Mouse (Mus musculus) limb, embryonic 13.5 days (tissue): ENCODE data around the gene Ccno. TPM values are rescaled to one million over a fixed set of nuclear protein-coding genes. Genes with fewer than 3 reads are reported as not detected.
A peak's percentile ranks its signal among the peaks of the same experiment; 100 is the strongest.
"Not testable (repeated sequence)": the region's sequence is repeated elsewhere in the genome, so short reads cannot be mapped to it uniquely, and the experiment has no call there.

Experiments
- ATAC-seq: fragments of 200-750 bp; cut with Nextera tagmentation; 2 replicates; pipeline ENCODE4 v1.8.0; 2017; ENCODE audit warnings: low read depth, moderate number of reproducible peaks, moderate TSS enrichment; ENCODE audit not compliant: low FRiP score
- H3K27ac ChIP-seq: fragments of 300-500 bp; sonication (generic); 2 replicates; pipeline ENCODE4 v1.5.1; 2015; ENCODE audit warnings: inconsistent platforms, mild to moderate bottlenecking, moderate library complexity
- H3K27me3 ChIP-seq: fragments of 300-500 bp; sonication (generic); 2 replicates; pipeline ENCODE4 v1.6.1; 2015; ENCODE audit warnings: mild to moderate bottlenecking, inconsistent platforms
- H3K36me3 ChIP-seq: fragments of 300-500 bp; sonication (generic); 2 replicates; pipeline ENCODE4 v1.6.1; 2015; ENCODE audit warnings: inconsistent platforms, mild to moderate bottlenecking, moderate library complexity
- H3K4me1 ChIP-seq: fragments of 300-500 bp; sonication (generic); 2 replicates; pipeline ENCODE4 v1.6.1; 2015; ENCODE audit warnings: inconsistent platforms
- H3K4me2 ChIP-seq: fragments of 300-500 bp; sonication (generic); replicated peaks from 2 replicates; pipeline ENCODE4 v1.6.1; 2015; ENCODE audit warnings: inconsistent platforms, mild to moderate bottlenecking, moderate library complexity
- H3K4me3 ChIP-seq: fragments of 300-500 bp; sonication (generic); 2 replicates; pipeline ENCODE4 v1.5.1; 2015; ENCODE audit warnings: moderate library complexity, mild to moderate bottlenecking, inconsistent platforms
- H3K9ac ChIP-seq: fragments of 300-500 bp; sonication (generic); 2 replicates; pipeline ENCODE4 v1.6.1; 2015; ENCODE audit warnings: mild to moderate bottlenecking, inconsistent platforms
- H3K9me3 ChIP-seq: fragments of 300-500 bp; sonication (generic); 2 replicates; pipeline ENCODE4 v1.6.1; 2016; ENCODE audit warnings: inconsistent platforms
- WGBS: fragments of 180-500 bp; shearing (Covaris S2); methylation state at CpG from one replicate; pipeline ENCODE4 v1.1.7; 2015; 5-methylcytosine and 5-hydroxymethylcytosine counted together
- polyA plus RNA-seq: library from polyadenylated mRNA; unstranded; fragments of >200 nt; fragmentation: Nextera tagmentation; extraction: Ambion mirVana; gene quantifications from 2 replicates; pipeline ENCODE4 v1.2.1, GENCODE M21; 2015

Gene Ccno
- polyA plus RNA-seq, 1 experiment from 2014 or later: 0.23 TPM

DNA sequence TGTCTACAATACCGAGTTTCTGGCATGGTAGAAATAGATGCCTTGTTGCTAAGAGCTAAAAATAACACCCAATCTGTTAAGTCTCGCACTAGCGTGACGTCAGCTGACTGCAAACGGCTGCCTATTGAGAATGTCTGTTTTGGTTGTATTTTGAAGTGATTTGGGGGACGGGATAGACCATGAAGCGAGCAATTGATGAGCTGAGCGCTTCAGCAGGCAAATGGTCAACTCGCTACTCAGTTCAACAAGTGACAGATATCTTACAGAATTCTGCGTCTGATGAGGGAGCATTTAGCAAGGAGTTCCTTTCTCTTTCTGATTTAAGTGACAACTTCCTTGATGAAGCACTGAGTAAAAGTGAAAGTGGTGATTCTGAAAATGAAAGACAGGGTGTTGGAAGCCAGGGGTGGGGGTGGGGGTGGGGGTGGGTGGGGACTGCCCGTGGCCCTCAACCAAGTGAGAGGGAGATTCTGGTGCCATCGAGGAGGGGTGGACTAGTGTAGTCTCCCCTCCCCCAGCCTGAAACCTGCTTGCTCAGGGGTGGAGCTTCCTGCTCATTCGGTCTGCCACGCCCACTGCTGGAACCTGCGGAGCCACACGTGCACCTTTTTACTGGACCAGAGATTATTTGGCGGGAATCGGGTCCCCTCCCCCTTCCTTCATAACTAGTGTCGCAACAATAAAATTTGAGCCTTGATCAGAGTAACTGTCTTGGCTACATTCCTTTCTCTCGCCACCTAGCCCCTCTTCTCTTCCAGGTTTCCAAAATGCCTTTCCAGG, 25.8 kb downstream of the Ccno start:
- not testable (repeated sequence) for H3K9me3 ChIP-seq, H3K9ac ChIP-seq, H3K4me1 ChIP-seq, H3K27ac ChIP-seq, ATAC-seq, H3K27me3 ChIP-seq, H3K36me3 ChIP-seq
- peak overlapping the region; percentile 29 for H3K4me3 ChIP-seq
- WGBS: 39% methylated on average over 19 of the region's 20 CpGs
- peak overlapping the region; percentile 53 for H3K4me2 ChIP-seq

- Histone ChIP-seq H3K27ac (no peak overlapping the region), H3K4me1 (no peaks in the 10 kb centered on the region), H3K4me3 (no peak overlapping the region), H3K4me2 (no peak overlapping the region), H3K27me3 (0 out of 2 replicates have a peak, but pooled peaks cover 3% of the 10 kb centered on the region), H3K9me3 (no peaks in the 10 kb centered on the region), H3K36me3 (no peaks in the 10 kb centered on the region), H3K9ac (no peak overlapping the region)
- 88% methylated on average over 2 of the region's 2 CpGs for WGBS
- no peak for ATAC-seq
Measured at GRCm38 (mm10) chr13:113021521-113021920, 33.9 kb downstream of the Ccno start.

GRCm38 (mm10) chr13:113022467-113022866, 34.9 kb downstream of the Ccno start:
- ATAC-seq: no peak
- no peak overlapping the region for H3K4me3 ChIP-seq
- no peak overlapping the region for H3K27ac ChIP-seq
- H3K4me1 ChIP-seq: no peaks in the 10 kb centered on the region
- no peak overlapping the region; the same call in 1 of the 2 replicates for H3K9ac ChIP-seq
- no peak overlapping the region for H3K4me2 ChIP-seq
- WGBS: 70% methylated on average over 8 of the region's 8 CpGs
- H3K27me3 ChIP-seq: 0 out of 2 replicates have a peak, but pooled peaks cover 3% of the 10 kb centered on the region
- no peaks in the 10 kb centered on the region for H3K9me3 ChIP-seq
- no peaks in the 10 kb centered on the region for H3K36me3 ChIP-seq

DNA sequence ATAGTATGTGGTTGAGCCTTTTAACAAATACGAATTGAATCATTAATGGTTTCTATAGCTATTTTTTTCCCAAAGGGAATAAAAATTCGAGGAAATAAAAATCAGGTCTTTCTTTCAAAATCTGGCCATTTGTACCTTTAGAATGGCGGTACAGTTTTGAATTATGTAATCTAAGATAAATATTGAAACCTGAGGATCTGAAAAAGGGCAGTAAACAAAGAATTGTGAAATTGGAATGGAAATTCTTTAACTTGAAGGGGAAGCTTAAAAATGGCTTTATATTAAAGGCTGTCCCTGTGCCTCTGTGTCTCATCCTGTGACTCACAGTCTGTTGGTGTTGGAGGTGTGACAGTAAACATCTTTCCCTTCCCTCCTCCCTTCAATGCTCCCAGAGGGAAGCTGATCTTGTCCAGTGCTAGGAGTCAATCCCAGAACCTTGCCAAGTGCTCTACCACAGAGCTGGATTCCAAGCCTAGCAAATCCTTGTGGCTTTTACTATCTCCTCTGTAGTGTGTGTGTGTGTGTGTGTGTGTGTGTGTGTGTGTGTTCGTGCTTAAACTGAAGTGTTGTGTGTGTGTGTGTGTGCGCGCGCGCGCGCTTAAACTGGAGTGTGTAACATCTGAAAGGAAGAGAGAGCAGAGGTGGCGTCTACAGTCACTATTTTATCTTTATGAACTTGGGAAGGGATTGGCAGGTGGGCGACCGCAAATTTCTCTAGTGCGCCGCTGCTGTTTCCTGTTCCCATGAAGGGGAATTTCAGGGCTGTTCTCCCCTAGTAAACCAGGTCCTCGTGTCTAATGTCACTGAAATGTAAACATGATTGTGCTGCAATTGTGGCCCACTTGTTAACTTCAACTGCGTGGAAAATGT, 35.9 kb downstream of the Ccno start:
- WGBS: 63% methylated on average over 17 of the region's 17 CpGs
- no peak overlapping the region for H3K9ac ChIP-seq
- no peaks in the 10 kb centered on the region for H3K36me3 ChIP-seq
- no peak overlapping the region for H3K4me2 ChIP-seq
- 0 out of 2 replicates have a peak, but pooled peaks cover 3% of the 10 kb centered on the region for H3K27me3 ChIP-seq
- no peak overlapping the region for H3K4me3 ChIP-seq
- H3K4me1 ChIP-seq: no peaks in the 10 kb centered on the region
- H3K27ac ChIP-seq: no peak overlapping the region
- no peak for ATAC-seq
- H3K9me3 ChIP-seq: no peaks in the 10 kb centered on the region

- WGBS: under 1% methylated on average over 7 of the region's 7 CpGs
- 0 out of 2 replicates have a peak, but pooled peaks have one; percentile 2 for ATAC-seq
- Histone ChIP-seq H3K27me3 (peaks cover 43% of the 10 kb centered on the region), H3K36me3 (no peaks in the 10 kb centered on the region), H3K9me3 (no peaks in the 10 kb centered on the region), H3K4me2 (peak overlapping the region; percentile 93), H3K4me3 (peak overlapping the region; percentile 58), H3K27ac (no peak overlapping the region), H3K9ac (no peak overlapping the region), H3K4me1 (peaks cover 18% of the 10 kb centered on the region)
Measured at GRCm38 (mm10) chr13:113031351-113031750, 43.7 kb downstream of the Ccno start.

- no peaks in the 10 kb centered on the region for H3K9me3 ChIP-seq
- H3K9ac ChIP-seq: peak overlapping the region; percentile 68
- no peak overlapping the region for H3K27ac ChIP-seq
- peaks cover 43% of the 10 kb centered on the region for H3K27me3 ChIP-seq
- H3K4me2 ChIP-seq: peak overlapping the region; percentile 93
- peak; percentile 51 for ATAC-seq
- under 1% methylated on average over 39 of the region's 40 CpGs for WGBS
- H3K36me3 ChIP-seq: no peaks in the 10 kb centered on the region
- peak overlapping the region; percentile 58 for H3K4me3 ChIP-seq
- H3K4me1 ChIP-seq: peaks cover 18% of the 10 kb centered on the region
Measured at GRCm38 (mm10) chr13:113031792-113032571, 44.4 kb downstream of the Ccno start.

DNA sequence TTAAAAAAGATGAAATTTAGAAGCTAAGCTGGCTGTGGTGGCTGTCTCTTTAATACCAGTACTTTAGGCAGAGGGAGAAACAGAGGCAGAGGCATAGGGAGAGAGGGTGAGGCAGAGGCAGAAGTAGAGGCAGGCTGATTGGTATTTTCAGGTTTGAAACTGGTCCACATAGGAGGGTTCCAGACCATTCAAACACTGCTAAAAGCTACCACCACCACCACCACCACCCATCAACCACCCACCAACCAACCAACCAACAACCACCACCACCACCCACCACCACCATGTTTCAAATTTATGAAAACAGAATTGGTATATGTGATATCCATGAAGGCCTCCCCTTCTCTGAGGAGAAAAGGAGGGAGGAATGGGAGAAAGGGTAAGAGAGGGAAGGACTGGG, 45.2 kb downstream of the Ccno start:
- H3K27me3 ChIP-seq: peaks cover 47% of the 10 kb centered on the region
- no peaks in the 10 kb centered on the region for H3K9me3 ChIP-seq
- peaks cover 18% of the 10 kb centered on the region for H3K4me1 ChIP-seq
- H3K27ac ChIP-seq: no peak overlapping the region
- H3K4me2 ChIP-seq: no peak overlapping the region; the same call in 1 of the 2 replicates
- H3K4me3 ChIP-seq: no peak overlapping the region
- ATAC-seq: no peak
- H3K9ac ChIP-seq: no peak overlapping the region
- no peaks in the 10 kb centered on the region for H3K36me3 ChIP-seq

GRCm38 (mm10) chr13:113034271-113034886, 46.8 kb downstream of the Ccno start:
- ATAC-seq: no peak
- Histone ChIP-seq H3K9ac (peak overlapping the region; percentile 73; the same call in 1 of the 2 replicates), H3K27me3 (peaks cover 43% of the 10 kb centered on the region), H3K4me3 (peak overlapping the region; percentile 60), H3K36me3 (no peaks in the 10 kb centered on the region), H3K27ac (no peak overlapping the region), H3K4me1 (peaks cover 18% of the 10 kb centered on the region), H3K4me2 (peak overlapping the region; percentile 90), H3K9me3 (no peaks in the 10 kb centered on the region)
- 2% methylated on average over 11 of the region's 11 CpGs for WGBS

GRCm38 (mm10) chr13:113034950-113035421, 47.4 kb downstream of the Ccno start, which contains the start of gene Cdc20b:
Cdc20b (plus strand) TSS chr13:113035111.
- Histone ChIP-seq H3K9ac (peak within 1 kb of the TSS; percentile 73), H3K27ac (no peak within 1 kb of the TSS), H3K9me3 (no peaks in the 10 kb centered on the region), H3K27me3 (peaks cover 43% of the 10 kb centered on the region), H3K4me1 (peaks cover 18% of the 10 kb centered on the region), H3K4me3 (peak within 1 kb of the TSS; percentile 60), H3K36me3 (no peaks in the 10 kb centered on the region), H3K4me2 (peak within 1 kb of the TSS; percentile 90)
- under 1% methylated on average over 46 of the region's 46 CpGs for WGBS
- 0 out of 2 replicates have a peak, but pooled peaks have one; percentile 7 for ATAC-seq

- Histone ChIP-seq H3K9me3 (no peaks in the 10 kb centered on the region), H3K9ac (no peak overlapping the region), H3K4me1 (peaks cover 18% of the 10 kb centered on the region), H3K27me3 (peaks cover 43% of the 10 kb centered on the region), H3K4me3 (peak overlapping the region; percentile 60), H3K36me3 (no peaks in the 10 kb centered on the region), H3K27ac (no peak overlapping the region), H3K4me2 (peak overlapping the region; percentile 90)
- peak; percentile 86 for ATAC-seq
- WGBS: 0% methylated on average over 4 of the region's 4 CpGs
Measured at GRCm38 (mm10) chr13:113035852-113036251, 48.2 kb downstream of the Ccno start.
